Mouse (Mus musculus): ENCODE measurements around the gene Snrk. TPM values are rescaled to one million over a fixed set of nuclear protein-coding genes. Genes with fewer than 3 reads are reported as not detected.
A peak's percentile ranks its signal among the peaks of the same experiment; 100 is the strongest.

Snrk gene
- polyA plus RNA-seq, 1 experiment from 2014 or later = 93.6 TPM

DNA sequence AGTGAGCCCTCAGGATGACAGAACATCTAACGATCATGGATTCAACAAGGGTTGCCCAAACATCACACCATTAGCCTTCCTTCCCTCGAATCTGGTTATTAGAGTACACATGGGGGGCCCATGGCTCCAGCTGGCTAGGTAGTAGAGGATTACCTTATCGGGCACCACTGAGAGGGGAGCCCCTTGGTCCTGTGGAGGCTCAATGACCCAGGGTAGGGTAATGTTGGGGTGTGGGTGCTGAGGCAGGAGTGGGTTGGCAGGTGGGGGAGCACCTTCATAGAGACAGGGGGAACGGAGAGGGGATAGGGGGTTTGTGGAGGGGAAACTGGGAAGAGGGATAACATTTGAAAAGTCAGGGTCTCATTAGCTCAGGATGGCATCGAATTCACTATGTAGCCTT, 6.1 kb upstream of the Snrk start:
- WGBS = 85% methylated on average over 5 of the region's 5 CpGs
- H3K9ac ChIP-seq (replicated peaks; ENCODE audit: low read depth) = no peak overlapping the region
- no peak for DNase-seq (ENCODE audit: low spot score)

DNA sequence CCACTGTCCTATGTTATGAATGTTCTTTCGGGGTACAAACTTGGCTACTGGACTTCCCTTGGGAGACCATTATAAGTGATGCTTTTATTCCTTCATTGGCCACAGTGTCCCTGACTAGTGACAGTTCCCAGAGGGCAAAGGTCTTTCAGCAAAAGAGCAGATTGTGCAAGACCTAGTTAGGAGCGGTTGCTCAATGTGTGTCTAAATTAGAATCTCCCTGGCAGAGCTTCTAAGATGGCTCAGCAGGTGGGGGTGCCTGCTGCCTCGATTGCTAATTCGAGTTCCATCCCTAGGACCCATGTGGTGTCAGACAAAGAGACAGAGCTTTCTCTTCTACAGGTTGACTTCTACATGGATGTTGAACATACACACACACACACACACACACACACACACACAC, 1.5 kb upstream of the Snrk start:
- H3K9me3 ChIP-seq (ENCODE audit: low read length) = no peaks in the 10 kb centered on the region
- WGBS = 63% methylated on average over 4 of the region's 4 CpGs
- TF ChIP-seq CTCF (IDR thresholded peaks at IDR 0.05) (no peak), EP300 (IDR thresholded peaks at IDR 0.05) (no peak)

More for the DNA sequence above, 6.1 kb upstream of the Snrk start:
- H3K9me3 ChIP-seq (ENCODE audit: low read length) = no peaks in the 10 kb centered on the region
- no peak for ATAC-seq
- TF ChIP-seq EP300 (IDR thresholded peaks at IDR 0.05) (no peak), CTCF (IDR thresholded peaks at IDR 0.05) (no peak)
- H3K27ac ChIP-seq (ENCODE audit: low read length) = peak overlapping the region; percentile 75; the same call in 1 of the 2 replicates
- no peaks in the 10 kb centered on the region for H3K36me3 ChIP-seq (ENCODE audit: insufficient read depth, low read length)
- no peak overlapping the region for H3K4me3 ChIP-seq (ENCODE audit: low read depth, low read length)
- H3K4me2 ChIP-seq (replicated peaks; ENCODE audit: low read depth, low read length) = no peak overlapping the region
- H3K4me1 ChIP-seq (ENCODE audit: insufficient read depth, low read depth, low read length) = peaks cover 20% of the 10 kb centered on the region; the same call in 1 of the 2 replicates
- H3K27me3 ChIP-seq (replicated peaks; ENCODE audit: insufficient read depth, low read length) = no peaks in the 10 kb centered on the region

DNA sequence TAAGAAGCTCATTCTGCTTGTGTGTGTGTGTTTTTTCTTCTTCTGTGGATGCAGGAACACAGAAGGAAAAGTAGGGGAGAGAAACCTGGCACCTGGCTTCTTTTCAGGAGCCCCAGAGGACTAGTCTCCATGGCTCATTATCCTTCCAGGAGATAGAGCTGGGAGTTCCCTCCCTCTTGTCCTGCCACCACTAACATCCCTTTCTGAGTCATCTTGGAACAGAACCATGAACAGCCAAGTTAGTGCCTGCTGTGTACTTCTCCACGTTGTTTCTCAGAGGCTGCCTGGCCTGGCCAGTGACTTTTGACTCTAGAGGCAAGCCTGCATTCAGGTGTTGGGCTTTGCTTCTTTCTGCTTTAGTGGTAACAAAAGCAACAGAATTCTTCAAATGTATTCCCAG, 707 bp upstream of the Snrk start:
- DNase-seq (ENCODE audit: low spot score) = no peak
- TF ChIP-seq EP300 (IDR thresholded peaks at IDR 0.05) = no peak
- TF ChIP-seq CTCF (IDR thresholded peaks at IDR 0.05) = no peak
- 0 out of 2 replicates have a peak, but pooled peaks cover 8% of the 10 kb centered on the region for H3K36me3 ChIP-seq (ENCODE audit: insufficient read depth, low read length)
- no peak overlapping the region for H3K4me3 ChIP-seq (ENCODE audit: low read depth, low read length)
- H3K4me1 ChIP-seq (ENCODE audit: insufficient read depth, low read depth, low read length) = no peaks in the 10 kb centered on the region
- 29% methylated on average over 1 of the region's 1 CpGs for WGBS
- no peak for ATAC-seq
- H3K4me2 ChIP-seq (replicated peaks; ENCODE audit: low read depth, low read length) = no peak overlapping the region
- H3K9ac ChIP-seq (replicated peaks; ENCODE audit: low read depth) = no peak overlapping the region
- no peak overlapping the region for H3K27ac ChIP-seq (ENCODE audit: low read length)
- no peaks in the 10 kb centered on the region for H3K9me3 ChIP-seq (ENCODE audit: low read length)
- H3K27me3 ChIP-seq (replicated peaks; ENCODE audit: insufficient read depth, low read length) = no peaks in the 10 kb centered on the region

More for the DNA sequence above, 1.5 kb upstream of the Snrk start:
- no peak overlapping the region for H3K4me3 ChIP-seq (ENCODE audit: low read depth, low read length)
- H3K9ac ChIP-seq (replicated peaks; ENCODE audit: low read depth) = no peak overlapping the region
- ATAC-seq (no peak), DNase-seq (ENCODE audit: low spot score) (peak; percentile 47)
- 0 out of 2 replicates have a peak, but pooled peaks cover under 1% of the 10 kb centered on the region for H3K4me1 ChIP-seq (ENCODE audit: insufficient read depth, low read depth, low read length)
- H3K4me2 ChIP-seq (replicated peaks; ENCODE audit: low read depth, low read length) = no peak overlapping the region
- no peaks in the 10 kb centered on the region for H3K27me3 ChIP-seq (replicated peaks; ENCODE audit: insufficient read depth, low read length)
- no peak overlapping the region for H3K27ac ChIP-seq (ENCODE audit: low read length)
- H3K36me3 ChIP-seq (ENCODE audit: insufficient read depth, low read length) = 0 out of 2 replicates have a peak, but pooled peaks cover 3% of the 10 kb centered on the region

DNA sequence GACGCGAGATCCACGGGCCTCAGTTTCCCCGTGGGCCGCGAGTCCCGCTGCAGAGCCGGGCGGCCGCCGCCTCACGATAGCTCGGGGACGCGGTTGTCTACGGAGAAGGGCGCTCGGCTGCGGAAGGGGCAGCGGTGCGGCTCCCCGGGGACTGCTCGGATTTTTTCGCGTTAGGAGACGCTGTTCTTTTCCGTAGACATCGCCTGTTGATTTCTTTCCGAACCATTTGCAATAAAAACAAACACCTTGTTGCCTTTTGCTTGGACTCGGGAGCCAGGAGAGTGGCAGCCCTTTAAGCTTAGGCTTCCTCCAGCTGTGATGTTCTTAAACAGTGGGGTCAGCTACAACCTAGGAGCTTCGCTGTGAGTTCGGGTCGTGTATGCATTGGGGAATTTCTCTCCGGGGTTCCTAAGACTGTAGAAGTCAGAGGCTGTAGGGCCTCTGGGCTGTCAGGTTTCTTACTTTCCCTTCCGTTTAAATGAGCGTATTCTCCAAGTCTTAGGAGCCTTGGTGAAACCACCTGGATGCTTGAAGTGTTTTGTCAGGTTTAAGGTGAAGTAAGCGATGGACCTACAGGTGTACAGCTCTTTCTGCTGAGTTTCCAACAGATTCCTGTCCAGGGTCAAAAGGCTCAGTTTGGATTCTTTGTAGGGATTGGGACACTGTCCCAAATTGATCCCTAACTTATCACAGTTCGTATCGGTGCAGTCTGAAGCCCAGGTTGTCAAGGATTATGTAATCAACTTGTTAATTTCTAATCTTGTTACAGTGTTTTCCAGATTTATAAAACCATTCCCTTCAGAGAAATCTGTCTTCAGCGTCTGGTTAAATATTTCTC, 845 bp downstream of the Snrk start:
- peaks cover 7% of the 10 kb centered on the region; the same call in 1 of the 2 replicates for H3K4me1 ChIP-seq (ENCODE audit: insufficient read depth, low read depth, low read length)
- peak overlapping the region; percentile 96 for H3K9ac ChIP-seq (replicated peaks; ENCODE audit: low read depth)
- peak overlapping the region; percentile 90 for H3K4me3 ChIP-seq (ENCODE audit: low read depth, low read length)
- TF ChIP-seq EP300 (IDR thresholded peaks at IDR 0.05) (no peak), CTCF (IDR thresholded peaks at IDR 0.05) (no peak)
- H3K9me3 ChIP-seq (ENCODE audit: low read length) = no peaks in the 10 kb centered on the region
- peak; percentile 42 for ATAC-seq
- peak overlapping the region; percentile 97 for H3K27ac ChIP-seq (ENCODE audit: low read length)
- H3K36me3 ChIP-seq (ENCODE audit: insufficient read depth, low read length) = 0 out of 2 replicates have a peak, but pooled peaks cover 8% of the 10 kb centered on the region
- DNase-seq (ENCODE audit: low spot score) = peak; percentile 47
- 2% methylated on average over 40 of the region's 40 CpGs for WGBS
- peak overlapping the region; percentile 57 for H3K4me2 ChIP-seq (replicated peaks; ENCODE audit: low read depth, low read length)
- H3K27me3 ChIP-seq (replicated peaks; ENCODE audit: insufficient read depth, low read length) = no peaks in the 10 kb centered on the region

DNA sequence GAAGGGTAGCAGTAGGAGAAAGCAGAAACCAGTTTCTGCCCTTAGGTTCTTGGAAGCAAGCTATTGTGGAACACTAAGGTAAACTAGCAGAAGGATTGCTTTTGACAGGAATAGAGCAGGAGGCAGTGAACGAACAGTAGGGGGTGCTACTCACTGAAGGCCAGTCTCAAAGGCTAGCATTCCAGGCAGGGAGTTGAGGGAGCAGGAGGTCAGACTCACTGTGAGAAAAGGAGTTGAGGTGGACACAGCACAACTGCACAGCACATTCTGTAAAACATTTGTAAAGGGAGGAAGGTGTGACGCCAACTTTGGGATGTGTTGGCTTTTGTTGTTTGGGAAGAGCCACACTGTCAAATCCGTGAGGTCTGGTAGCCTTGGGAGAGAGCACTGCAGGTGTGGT, 3.0 kb downstream of the Snrk start:
- peak overlapping the region; percentile 0; the same call in 1 of the 2 replicates for H3K9ac ChIP-seq (replicated peaks; ENCODE audit: low read depth)
- peak overlapping the region; percentile 57 for H3K4me2 ChIP-seq (replicated peaks; ENCODE audit: low read depth, low read length)
- 0 out of 2 replicates have a peak overlapping the region, but pooled peaks have one; percentile 90 for H3K4me3 ChIP-seq (ENCODE audit: low read depth, low read length)
- 0 out of 2 replicates have a peak, but pooled peaks cover 8% of the 10 kb centered on the region for H3K36me3 ChIP-seq (ENCODE audit: insufficient read depth, low read length)
- H3K4me1 ChIP-seq (ENCODE audit: insufficient read depth, low read depth, low read length) = peaks cover 12% of the 10 kb centered on the region; the same call in 1 of the 2 replicates
- TF ChIP-seq EP300 (IDR thresholded peaks at IDR 0.05) = no peak
- TF ChIP-seq CTCF (IDR thresholded peaks at IDR 0.05) = peak; percentile 92
- no peaks in the 10 kb centered on the region for H3K9me3 ChIP-seq (ENCODE audit: low read length)
- peak overlapping the region; percentile 39 for H3K27ac ChIP-seq (ENCODE audit: low read length)
- peak; percentile 90 for DNase-seq (ENCODE audit: low spot score)
- 41% methylated on average over 3 of the region's 3 CpGs for WGBS
- peak; percentile 35 for ATAC-seq
- no peaks in the 10 kb centered on the region for H3K27me3 ChIP-seq (replicated peaks; ENCODE audit: insufficient read depth, low read length)

DNA sequence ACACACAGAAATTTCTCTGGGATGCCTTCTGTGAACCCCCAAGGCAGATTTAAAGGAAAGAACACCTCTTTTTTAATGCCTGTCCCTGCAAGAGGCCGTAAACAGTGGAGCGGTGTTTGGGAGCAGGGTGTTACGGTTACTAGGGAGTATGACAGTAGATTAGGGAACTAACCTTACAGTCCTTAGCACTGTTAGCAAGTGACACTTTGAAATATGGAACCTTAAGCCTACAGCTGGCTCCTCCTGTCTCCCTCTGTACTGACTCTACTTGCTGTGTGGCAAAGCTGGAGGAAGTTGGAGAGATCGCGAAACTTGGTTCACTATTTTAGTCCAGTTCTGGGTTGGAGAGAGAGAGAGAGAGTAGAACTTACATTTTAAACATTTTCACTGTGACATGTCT, 5.0 kb downstream of the Snrk start:
- no peak overlapping the region for H3K4me3 ChIP-seq (ENCODE audit: low read depth, low read length)
- ATAC-seq = no peak
- H3K4me2 ChIP-seq (replicated peaks; ENCODE audit: low read depth, low read length) = peak overlapping the region; percentile 33
- peaks cover 12% of the 10 kb centered on the region; the same call in 1 of the 2 replicates for H3K4me1 ChIP-seq (ENCODE audit: insufficient read depth, low read depth, low read length)
- H3K9me3 ChIP-seq (ENCODE audit: low read length) = no peaks in the 10 kb centered on the region
- 68% methylated on average over 5 of the region's 5 CpGs for WGBS
- no peaks in the 10 kb centered on the region for H3K27me3 ChIP-seq (replicated peaks; ENCODE audit: insufficient read depth, low read length)
- 0 out of 2 replicates have a peak overlapping the region, but pooled peaks have one; percentile 29 for H3K9ac ChIP-seq (replicated peaks; ENCODE audit: low read depth)
- no peak for TF ChIP-seq EP300 (IDR thresholded peaks at IDR 0.05)
- TF ChIP-seq CTCF (IDR thresholded peaks at IDR 0.05) = no peak
- DNase-seq (ENCODE audit: low spot score) = peak; percentile 51
- H3K36me3 ChIP-seq (ENCODE audit: insufficient read depth, low read length) = 0 out of 2 replicates have a peak, but pooled peaks cover 8% of the 10 kb centered on the region
- H3K27ac ChIP-seq (ENCODE audit: low read length) = peak overlapping the region; percentile 54
